ENCODE assay signal across 8 mouse cellular contexts in genomic region chr16:13159927-13160644, GRCm38 (mm10). TPM values are rescaled to one million over a fixed set of nuclear protein-coding genes. Genes with fewer than 3 reads are reported as not detected.
DNase-seq lines count a peak whose midpoint lies in the region; ATAC-seq and TF ChIP-seq lines count a peak whose summit lies in the region.

No protein-coding gene starts in this region.

- peak overlapping the region; percentile 65 for H3K4me2 ChIP-seq in kidney, embryonic 15.5 days

- no peak overlapping the region for H3K9ac ChIP-seq in kidney, embryonic 15.5 days

- peak; percentile 97 for DNase-seq in 416B (ENCODE audit: low read depth)
- peak; percentile 96 for DNase-seq in heart, embryonic 10.5 days (ENCODE audit: low spot score)
- peak; percentile 84 for DNase-seq in liver
- peak; percentile 84 to 93 for DNase-seq in spleen, postnatal 4 days (ENCODE audit: low spot score in 2 of 2)

- peak; percentile 96 for ATAC-seq in kidney, embryonic 15.5 days (replicated peaks; ENCODE audit: low FRiP score)
- ATAC-seq in monocyte, adult 5-6 weeks (replicated peaks; ENCODE audit: insufficient number of reproducible peaks, low FRiP score, low TSS enrichment, poor library complexity, severe bottlenecking), result peak; percentile 98

- no peak overlapping the region for H3K27ac ChIP-seq in bone marrow, adult 2 months (ENCODE audit: control insufficient read depth, insufficient read depth, low read depth, low read length, poor library complexity)
- peak overlapping the region; percentile 39; the same call in 1 of the 2 replicates for H3K27ac ChIP-seq in embryonic fibroblast, embryonic 13.5 days (ENCODE audit: insufficient read depth, low read length)
- H3K27ac ChIP-seq in heart, embryonic 10.5 days, result no peak overlapping the region
- peak overlapping the region; percentile 45; the same call in 1 of the 2 replicates for H3K27ac ChIP-seq in kidney, embryonic 15.5 days

- no peaks in the 10 kb centered on the region for H3K36me3 ChIP-seq in heart, embryonic 10.5 days
- H3K36me3 ChIP-seq in kidney, embryonic 15.5 days, result no peaks in the 10 kb centered on the region

- no peaks in the 10 kb centered on the region for H3K27me3 ChIP-seq in heart, embryonic 10.5 days (ENCODE audit: insufficient read depth, poor library complexity, severe bottlenecking)
- no peaks in the 10 kb centered on the region for H3K27me3 ChIP-seq in kidney, embryonic 15.5 days

- no peaks in the 10 kb centered on the region; the same call in 1 of the 2 replicates for H3K4me1 ChIP-seq in bone marrow, adult 2 months (ENCODE audit: control insufficient read depth, insufficient read depth, low read length)
- peaks cover 8% of the 10 kb centered on the region; the same call in 1 of the 2 replicates for H3K4me1 ChIP-seq in embryonic fibroblast, embryonic 13.5 days (ENCODE audit: control insufficient read depth, insufficient read depth, low read length)
- H3K4me1 ChIP-seq in heart, embryonic 10.5 days, result peaks cover 18% of the 10 kb centered on the region
- H3K4me1 ChIP-seq in kidney, embryonic 15.5 days, result peaks cover 15% of the 10 kb centered on the region

- TF ChIP-seq POLR2A in bone marrow, adult 2 months (IDR thresholded peaks at IDR 0.05; ENCODE audit: borderline replicate concordance, control insufficient read depth, low read depth, low read length), result no peak
- no peak for TF ChIP-seq POLR2A in embryonic fibroblast, embryonic 13.5 days (IDR thresholded peaks at IDR 0.05; ENCODE audit: low read depth, low read length)

- under 1% methylated on average over 29 of the region's 29 CpGs for WGBS in bone marrow, adult 2 months
- 5% methylated on average over 29 of the region's 29 CpGs for WGBS in heart, embryonic 10.5 days
- WGBS in kidney, embryonic 15.5 days, result 4% methylated on average over 29 of the region's 29 CpGs

- H3K4me3 ChIP-seq in bone marrow, adult 2 months (replicated peaks; ENCODE audit: control insufficient read depth, low read depth, low read length), result peak overlapping the region; percentile 10
- H3K4me3 ChIP-seq in embryonic fibroblast, embryonic 13.5 days (ENCODE audit: insufficient read depth, low read length), result no peak overlapping the region
- H3K4me3 ChIP-seq in heart, embryonic 10.5 days, result peak overlapping the region; percentile 37
- H3K4me3 ChIP-seq in kidney, embryonic 15.5 days (replicated peaks), result peak overlapping the region; percentile 39

- TF ChIP-seq CTCF in bone marrow, adult 2 months (IDR thresholded peaks at IDR 0.05; ENCODE audit: control insufficient read depth, insufficient read depth, low read length), result peak; percentile 86
- TF ChIP-seq CTCF in embryonic fibroblast, embryonic 13.5 days (IDR thresholded peaks at IDR 0.05; ENCODE audit: borderline replicate concordance, insufficient read depth, low read length), result peak; percentile 97

- no peaks in the 10 kb centered on the region for H3K9me3 ChIP-seq in heart, embryonic 10.5 days
- no peaks in the 10 kb centered on the region for H3K9me3 ChIP-seq in kidney, embryonic 15.5 days (replicated peaks)

RNA-seq across cellular contexts. Expression of gene Ercc4, which starts 50.6 kb away (rescaled TPM):
- polyA plus RNA-seq in bone marrow, adult 2 months (2011; ENCODE audit: insufficient read depth, insufficient read length, low replicate concordance, missing spikeins), result 5.4 and 12.1 TPM in 2 replicates
- polyA plus RNA-seq in embryonic fibroblast, embryonic 13.5 days (2011; ENCODE audit: insufficient read length, low read depth, missing spikeins), result 13.2 and 14.0 TPM in 2 replicates
- polyA plus RNA-seq in heart, embryonic 10.5 days (2016; fragmentation: Nextera tagmentation; extraction: Ambion mirVana), result 8.9 and 9.6 TPM in 2 replicates
- 14.0 and 15.0 TPM in 2 replicates for polyA plus RNA-seq in kidney, embryonic 15.5 days (2015; fragmentation: Nextera tagmentation; extraction: Ambion mirVana)
- 9.9 to 22.0 TPM (median 13.4 TPM) in 3 replicates for total RNA-seq in monocyte, adult 5-6 weeks (2017)

Comparison
In these comparisons a context has a peak if more than half of its experiments do, and no peak if none do; other contexts are left out.
1. H3K27ac ChIP-seq: peak in embryonic fibroblast, embryonic 13.5 days (single experiment) and kidney, embryonic 15.5 days (single experiment); none in bone marrow, adult 2 months (single experiment) and heart, embryonic 10.5 days (single experiment).
2. Peak in every context shown above with its lines, with median percentiles within 50 percentile points of each other: DNase-seq.